Mouse (Mus musculus) right cerebral cortex, postnatal 36 days (tissue): Measurements from ENCODE around the gene Vmn1r95.
"Not testable (repeated sequence)": the region's sequence is repeated elsewhere in the genome, so short reads cannot be mapped to it uniquely, and the experiment has no call there.

Experiments used
- DNase-seq, 2 experiments: peaks; one replicate each; pipeline ENCODE4 v3.0.0; 2022; ENCODE audit warnings: low spot score in 2 of 2, mixed read lengths in 1 of 2

Vmn1r95 gene

GRCm38 (mm10) chr7:20193410-20193809 is at the start of gene Vmn1r95:
Gene Vmn1r95 (plus strand): TSS chr7:20193710.
- not testable (repeated sequence) for DNase-seq

- not testable (repeated sequence) for DNase-seq
Observed at GRCm38 (mm10) chr7:20168277-20168676, 25.2 kb upstream of the Vmn1r95 start, which contains the start of gene Vmn1r94. Gene Vmn1r94 (minus strand): TSS chr7:20168377.

GRCm38 (mm10) chr7:20205507-20205906 is 12.0 kb downstream of the Vmn1r95 start, which contains the start of gene Gm6164:
Gene Gm6164 (minus strand): TSS chr7:20205607.
- not testable (repeated sequence) for DNase-seq

DNA sequence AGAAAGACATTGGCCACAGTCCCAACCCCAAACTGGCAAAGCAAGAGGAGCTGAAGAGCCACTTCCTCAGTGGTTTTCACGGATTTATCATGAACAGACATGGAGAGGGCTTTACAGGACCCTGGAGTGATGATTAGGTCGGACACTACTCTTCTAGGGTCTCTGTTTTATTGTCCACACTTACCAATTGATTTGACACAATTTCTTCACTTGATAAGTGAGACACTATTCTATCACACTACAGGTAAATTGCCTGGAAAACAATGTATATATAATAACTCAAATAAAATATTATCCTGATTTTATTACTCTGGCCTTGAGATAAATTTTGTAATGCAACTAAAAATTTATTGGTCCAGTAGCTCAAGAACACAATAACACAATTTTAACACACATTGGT is 40.2 kb downstream of the Vmn1r95 start, which contains the start of gene Gm4498:
Gene Gm4498 (minus strand): TSS at position 101 of the 400 bp plus-strand sequence.
- DNase-seq = not testable (repeated sequence)
